Mouse (Mus musculus): ENCODE results near the gene Acacb.

The Acacb gene

GRCm38 (mm10) chr5:114269984-114270383 lies 123.6 kb downstream of the Acacb start:
- DNase-seq: no peak

- no peak for DNase-seq
These were observed 127.5 kb downstream of the Acacb start, which contains the start of gene Foxn4 for GRCm38 (mm10) chr5:114273693-114274402. Foxn4 (minus strand) TSS chr5:114273807.

GRCm38 (mm10) chr5:114275339-114275738 lies 129.0 kb downstream of the Acacb start:
- DNase-seq: no peak

GRCm38 (mm10) chr5:114275991-114276390 lies 129.7 kb downstream of the Acacb start:
- no peak for DNase-seq

- no peak for DNase-seq
These were observed 133.2 kb downstream of the Acacb start for GRCm38 (mm10) chr5:114279382-114280143.

GRCm38 (mm10) chr5:114282346-114282745 lies 136.0 kb downstream of the Acacb start:
- DNase-seq: no peak

GRCm38 (mm10) chr5:114284604-114285397 lies 138.5 kb downstream of the Acacb start:
- DNase-seq: no peak

GRCm38 (mm10) chr5:114285398-114285700 lies 139.0 kb downstream of the Acacb start:
- DNase-seq: no peak

GRCm38 (mm10) chr5:114286102-114286501 lies 139.8 kb downstream of the Acacb start:
- DNase-seq: no peak

GRCm38 (mm10) chr5:114286872-114287571 lies 140.7 kb downstream of the Acacb start:
- DNase-seq: no peak

GRCm38 (mm10) chr5:114288396-114288795 lies 142.1 kb downstream of the Acacb start:
- DNase-seq: no peak

GRCm38 (mm10) chr5:114288874-114289273 lies 142.5 kb downstream of the Acacb start, which contains the start of gene Myo1h:
Myo1h (plus strand) TSS chr5:114289166.
- DNase-seq: no peak

GRCm38 (mm10) chr5:114290004-114290403 lies 143.7 kb downstream of the Acacb start:
- no peak for DNase-seq

- DNase-seq: no peak
These were observed 150.6 kb downstream of the Acacb start for GRCm38 (mm10) chr5:114296693-114297631.

GRCm38 (mm10) chr5:114298212-114298894 lies 152.0 kb downstream of the Acacb start:
- DNase-seq: peak; percentile 7 to 18

GRCm38 (mm10) chr5:114299156-114299855 lies 153.0 kb downstream of the Acacb start:
- no peak for DNase-seq

- no peak for DNase-seq
These were observed 153.7 kb downstream of the Acacb start for GRCm38 (mm10) chr5:114299883-114300610.
